Mouse (Mus musculus) thymus, adult 2 months (tissue): ENCODE results near the gene Snrnp48.

Experiments used
- CTCF ChIP-seq: fragments of 200-500 bp; IDR thresholded peaks from 2 replicates; pipeline ENCODE4 v1.5.1; 2012; ENCODE audit warnings: mild to moderate bottlenecking, control low read depth, low read length, moderate library complexity, borderline replicate concordance; ENCODE audit not compliant: control insufficient read depth, poor library complexity, insufficient read depth; ENCODE audit errors: extremely low read depth
- POLR2A ChIP-seq: fragments of 200-500 bp; IDR thresholded peaks from 2 replicates; pipeline ENCODE4 v1.6.1; 2012; ENCODE audit warnings: mild to moderate bottlenecking, low read length, control low read depth, moderate library complexity; ENCODE audit not compliant: control insufficient read depth, poor library complexity, insufficient read depth; ENCODE audit errors: extremely low read depth

DNA sequence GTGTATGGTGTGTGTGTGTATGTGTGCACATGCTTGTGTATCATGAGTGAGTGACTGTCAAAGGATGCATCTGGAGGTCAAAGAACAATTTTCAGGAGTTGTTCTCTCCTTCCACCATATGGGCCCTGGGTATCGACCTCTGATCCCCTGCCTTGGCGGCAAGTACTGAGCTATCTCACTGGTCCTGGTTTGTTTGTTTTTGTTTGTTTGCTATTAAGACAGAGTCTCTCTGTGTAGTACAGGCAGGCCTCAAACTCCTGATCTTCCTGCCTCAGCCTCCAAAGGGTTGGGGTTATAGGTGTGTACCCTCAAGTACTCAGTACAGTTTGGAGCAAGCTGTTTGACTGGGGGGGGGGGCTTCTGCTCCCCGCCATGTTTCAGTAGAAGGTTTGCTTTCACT, 37.7 kb upstream of the Snrnp48 start:
- TF ChIP-seq CTCF (no peak), POLR2A (no peak)
